Mouse (Mus musculus) midbrain, embryonic 16.5 days (tissue): Measurements from ENCODE around the gene Atmin. TPM values are rescaled to one million over a fixed set of nuclear protein-coding genes. Genes with fewer than 3 reads are reported as not detected.

Source experiments
- ATAC-seq: fragments of 200-750 bp; cut with Nextera tagmentation; 2 replicates; pipeline ENCODE4 v1.8.0; 2017; ENCODE audit warnings: moderate TSS enrichment
- H3K27ac ChIP-seq: fragments of 300-500 bp; sonication (generic); 2 replicates; pipeline ENCODE4 v1.5.1; 2014; ENCODE audit warnings: mild to moderate bottlenecking, low read length, mixed read lengths
- H3K27me3 ChIP-seq: fragments of 300-500 bp; sonication (generic); 2 replicates; pipeline ENCODE4 v1.6.1; 2014; ENCODE audit warnings: low read depth, low read length, mixed read lengths; ENCODE audit not compliant: control insufficient read depth, insufficient read depth
- H3K36me3 ChIP-seq: fragments of 300-500 bp; sonication (generic); 2 replicates; pipeline ENCODE4 v1.6.1; 2014; ENCODE audit warnings: mild to moderate bottlenecking, low read length, moderate library complexity, mixed read lengths; ENCODE audit not compliant: control insufficient read depth, insufficient read depth
- H3K4me1 ChIP-seq: fragments of 300-500 bp; sonication (generic); 2 replicates; pipeline ENCODE4 v1.6.1; 2014; ENCODE audit warnings: mild to moderate bottlenecking, low read length, mixed read lengths; ENCODE audit not compliant: control insufficient read depth, insufficient read depth
- H3K4me2 ChIP-seq: fragments of 300-500 bp; sonication (generic); 2 replicates; pipeline ENCODE4 v1.6.1; 2014; ENCODE audit warnings: mild to moderate bottlenecking, low read length, mixed read lengths
- H3K4me3 ChIP-seq: fragments of 300-500 bp; sonication (generic); 2 replicates; pipeline ENCODE4 v1.5.1; 2014; ENCODE audit warnings: low read depth, mild to moderate bottlenecking, low read length, moderate library complexity, mixed read lengths
- H3K9ac ChIP-seq: fragments of 300-500 bp; sonication (generic); 2 replicates; pipeline ENCODE4 v1.6.1; 2014; ENCODE audit warnings: low read depth, low read length, mixed read lengths
- H3K9me3 ChIP-seq: fragments of 300-500 bp; sonication (generic); replicated peaks from 2 replicates; pipeline ENCODE4 v1.6.1; 2014; ENCODE audit warnings: mild to moderate bottlenecking, low read length, mixed read lengths; ENCODE audit not compliant: control insufficient read depth, poor library complexity, severe bottlenecking
- WGBS: fragments of 180-500 bp; shearing (Covaris S2); extraction: QIAGEN DNeasy Blood & Tissue Kit; methylation state at CpG from one replicate; pipeline ENCODE4 v1.1.7; 2014; 5-methylcytosine and 5-hydroxymethylcytosine counted together
- polyA plus RNA-seq: library from polyadenylated mRNA; unstranded; fragments of >200 nt; fragmentation: Nextera tagmentation; extraction: Ambion mirVana; gene quantifications from 2 replicates; pipeline ENCODE4 v1.2.1, GENCODE M21; 2015

The Atmin gene
- 20.4 and 20.8 TPM in 2 replicates for polyA plus RNA-seq

DNA sequence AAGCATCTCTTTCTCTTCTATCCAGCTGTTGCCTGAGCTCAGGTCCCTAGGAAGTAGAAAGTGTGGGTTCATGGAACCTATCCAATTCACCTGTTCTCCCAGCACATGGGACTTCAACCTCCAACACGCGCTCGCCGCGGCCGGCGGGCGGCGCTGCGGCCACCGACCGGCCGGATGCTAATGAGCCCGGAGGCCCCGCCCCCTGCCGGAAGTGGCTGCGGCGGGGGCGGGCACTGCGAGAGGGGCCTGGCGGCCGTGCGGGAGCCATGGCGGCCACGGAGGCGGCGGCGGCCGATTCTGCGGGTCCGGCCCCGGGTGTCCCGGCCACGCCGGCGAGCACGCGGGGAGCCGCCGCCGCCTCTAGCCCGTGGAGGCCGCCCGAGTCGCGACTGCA is at the start of gene Atmin:
TSS of gene Atmin (plus strand) at position 233 of the 394 bp plus-strand sequence.
- Histone ChIP-seq H3K9ac (peak within 1 kb of the TSS; percentile 90), H3K4me1 (peaks cover 14% of the 10 kb centered on the region), H3K4me3 (peak within 1 kb of the TSS; percentile 69), H3K9me3 (no peaks in the 10 kb centered on the region), H3K27me3 (no peaks in the 10 kb centered on the region), H3K27ac (peak within 1 kb of the TSS; percentile 66), H3K36me3 (no peaks in the 10 kb centered on the region), H3K4me2 (peak within 1 kb of the TSS; percentile 81)
- WGBS = 0% methylated on average over 46 of the region's 46 CpGs
- ATAC-seq = peak; percentile 88

DNA sequence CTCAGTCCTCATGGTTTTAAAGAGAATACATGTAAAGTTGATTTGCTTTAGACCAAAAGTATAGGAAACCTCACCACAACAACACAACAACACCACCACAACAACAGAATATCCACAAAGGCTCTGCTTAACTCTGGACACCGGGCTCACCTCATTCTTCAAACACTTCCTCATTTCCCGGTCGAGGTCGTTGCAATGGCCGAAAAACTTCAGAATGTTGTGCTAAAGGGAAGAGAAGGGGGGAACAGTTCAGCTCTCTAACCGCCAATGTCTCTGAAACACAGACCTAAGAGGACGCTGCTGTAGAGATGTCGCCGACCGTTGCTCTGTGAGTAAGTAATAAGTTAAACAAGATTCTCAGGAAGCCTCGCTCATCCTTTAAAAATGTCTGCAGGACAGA is 49.3 kb upstream of the Atmin start:
- no peaks in the 10 kb centered on the region for H3K36me3 ChIP-seq
- 86% methylated on average over 11 of the region's 11 CpGs for WGBS
- 0 out of 2 replicates have a peak, but pooled peaks cover 2% of the 10 kb centered on the region for H3K9me3 ChIP-seq
- no peak overlapping the region for H3K9ac ChIP-seq
- H3K4me2 ChIP-seq = no peak overlapping the region
- H3K27ac ChIP-seq = no peak overlapping the region
- H3K4me1 ChIP-seq = no peaks in the 10 kb centered on the region
- no peak for ATAC-seq
- H3K4me3 ChIP-seq = no peak overlapping the region
- no peaks in the 10 kb centered on the region for H3K27me3 ChIP-seq

DNA sequence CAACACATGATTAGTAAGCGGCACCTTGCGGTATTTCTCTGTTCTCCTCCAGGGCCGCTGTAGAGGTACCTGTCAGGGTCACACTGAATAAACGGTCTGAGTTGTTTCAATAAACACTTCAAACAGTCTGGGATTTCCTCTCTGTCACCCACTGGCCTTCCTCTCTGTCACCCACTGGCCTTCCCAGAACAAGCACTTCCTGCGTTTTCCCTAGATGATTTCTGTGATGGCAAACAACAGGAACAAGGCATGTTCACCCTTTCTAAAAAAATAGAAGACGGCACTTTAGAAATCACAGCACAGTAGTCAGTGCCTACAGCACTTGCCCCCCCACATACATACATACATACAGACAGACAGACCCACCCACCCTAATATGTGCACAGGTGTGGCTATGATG is 47.7 kb upstream of the Atmin start:
- ATAC-seq = no peak
- 91% methylated on average over 6 of the region's 6 CpGs for WGBS
- H3K9ac ChIP-seq = no peak overlapping the region
- no peak overlapping the region for H3K27ac ChIP-seq
- H3K9me3 ChIP-seq = 0 out of 2 replicates have a peak, but pooled peaks cover 2% of the 10 kb centered on the region
- no peak overlapping the region for H3K4me3 ChIP-seq
- H3K4me1 ChIP-seq = no peaks in the 10 kb centered on the region
- H3K27me3 ChIP-seq = no peaks in the 10 kb centered on the region
- no peaks in the 10 kb centered on the region for H3K36me3 ChIP-seq
- no peak overlapping the region for H3K4me2 ChIP-seq

DNA sequence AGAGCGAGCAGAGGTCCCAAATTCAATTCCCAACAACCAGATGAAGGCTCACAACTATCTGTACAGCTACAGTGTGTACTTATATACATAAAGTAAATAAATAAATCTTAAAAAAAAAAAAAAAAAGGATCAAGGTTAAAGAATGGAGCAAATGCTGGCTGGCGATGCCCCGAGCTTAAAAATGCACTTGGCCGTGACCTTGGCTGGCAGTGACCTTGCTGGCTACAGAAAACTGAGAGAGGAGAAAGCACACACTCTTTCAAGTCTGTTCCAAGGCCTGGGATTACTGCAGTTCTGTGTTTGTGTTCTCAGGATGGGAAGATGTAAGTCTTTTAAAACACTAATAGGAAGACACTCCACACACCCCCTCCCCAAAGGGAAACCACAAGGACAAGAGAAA is 38.5 kb upstream of the Atmin start:
- Histone ChIP-seq H3K4me2 (no peak overlapping the region), H3K9ac (no peak overlapping the region), H3K4me1 (no peaks in the 10 kb centered on the region), H3K27ac (no peak overlapping the region), H3K27me3 (no peaks in the 10 kb centered on the region), H3K4me3 (no peak overlapping the region), H3K36me3 (no peaks in the 10 kb centered on the region), H3K9me3 (no peaks in the 10 kb centered on the region)
- 94% methylated on average over 4 of the region's 4 CpGs for WGBS
- no peak for ATAC-seq

DNA sequence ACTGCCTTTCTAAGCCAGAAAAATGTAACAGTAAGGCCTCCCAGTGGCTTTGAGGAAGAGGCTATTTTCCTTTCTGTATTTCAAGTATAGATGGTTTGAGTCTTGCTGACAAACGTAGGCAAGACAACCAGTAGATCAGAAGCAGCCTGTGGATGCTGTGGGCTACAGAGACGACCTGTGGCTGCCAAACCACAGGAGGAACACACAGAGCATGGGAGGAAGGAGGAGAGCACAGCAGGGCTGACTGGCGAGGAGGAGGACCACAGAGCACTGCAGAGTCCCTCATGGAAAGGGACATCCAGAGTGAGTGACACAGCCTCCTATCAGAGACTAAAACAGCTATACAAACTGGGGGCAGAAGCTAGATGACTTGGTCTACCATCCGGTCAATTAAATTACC is 37.9 kb upstream of the Atmin start:
- no peak overlapping the region for H3K4me3 ChIP-seq
- H3K4me2 ChIP-seq = no peak overlapping the region
- H3K27me3 ChIP-seq = no peaks in the 10 kb centered on the region
- 87% methylated on average over 4 of the region's 4 CpGs for WGBS
- H3K27ac ChIP-seq = no peak overlapping the region
- no peaks in the 10 kb centered on the region for H3K4me1 ChIP-seq
- H3K9ac ChIP-seq = no peak overlapping the region
- H3K36me3 ChIP-seq = no peaks in the 10 kb centered on the region
- no peak for ATAC-seq
- H3K9me3 ChIP-seq = no peaks in the 10 kb centered on the region

DNA sequence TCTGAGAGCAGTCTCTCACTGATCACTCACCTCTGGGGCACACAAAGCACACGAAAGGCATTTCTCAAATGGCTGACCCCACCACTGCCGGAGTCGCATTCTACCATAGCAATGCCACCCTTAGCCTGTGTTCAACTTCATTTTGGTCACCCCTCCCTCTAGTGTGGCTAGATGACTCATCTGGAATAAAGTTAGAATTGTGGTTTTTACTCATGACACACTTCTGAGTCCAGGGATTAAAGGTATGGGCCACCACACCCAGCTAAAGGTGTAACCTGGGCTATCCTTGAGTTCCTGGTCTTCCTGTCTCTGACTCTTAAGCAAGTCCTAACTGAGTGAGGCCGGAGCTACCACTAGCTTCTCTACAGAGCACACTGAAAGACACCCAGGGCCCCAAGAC is 37.4 kb upstream of the Atmin start:
- Histone ChIP-seq H3K4me3 (no peak overlapping the region), H3K36me3 (no peaks in the 10 kb centered on the region), H3K9me3 (no peaks in the 10 kb centered on the region), H3K27me3 (no peaks in the 10 kb centered on the region), H3K4me1 (no peaks in the 10 kb centered on the region), H3K4me2 (no peak overlapping the region), H3K9ac (no peak overlapping the region), H3K27ac (no peak overlapping the region)
- WGBS = 98% methylated on average over 4 of the region's 4 CpGs
- no peak for ATAC-seq

DNA sequence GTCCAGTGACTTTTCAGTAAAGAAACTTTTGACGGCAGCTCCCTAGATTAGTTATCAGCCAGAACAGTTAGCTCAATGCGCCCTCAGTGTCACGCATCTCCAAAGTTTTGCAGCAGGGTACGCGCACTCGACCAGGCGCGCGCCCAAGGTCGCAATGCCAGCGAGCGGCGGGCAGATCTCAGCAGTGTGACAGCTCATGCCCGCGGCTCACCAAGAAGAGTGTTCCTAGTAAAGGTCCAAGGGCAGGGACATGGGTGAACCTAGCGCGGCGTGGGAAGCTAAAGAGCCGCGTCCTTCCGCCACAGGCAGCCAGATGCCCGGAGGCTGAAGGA is 22.2 kb upstream of the Atmin start:
- H3K9me3 ChIP-seq = no peaks in the 10 kb centered on the region

DNA sequence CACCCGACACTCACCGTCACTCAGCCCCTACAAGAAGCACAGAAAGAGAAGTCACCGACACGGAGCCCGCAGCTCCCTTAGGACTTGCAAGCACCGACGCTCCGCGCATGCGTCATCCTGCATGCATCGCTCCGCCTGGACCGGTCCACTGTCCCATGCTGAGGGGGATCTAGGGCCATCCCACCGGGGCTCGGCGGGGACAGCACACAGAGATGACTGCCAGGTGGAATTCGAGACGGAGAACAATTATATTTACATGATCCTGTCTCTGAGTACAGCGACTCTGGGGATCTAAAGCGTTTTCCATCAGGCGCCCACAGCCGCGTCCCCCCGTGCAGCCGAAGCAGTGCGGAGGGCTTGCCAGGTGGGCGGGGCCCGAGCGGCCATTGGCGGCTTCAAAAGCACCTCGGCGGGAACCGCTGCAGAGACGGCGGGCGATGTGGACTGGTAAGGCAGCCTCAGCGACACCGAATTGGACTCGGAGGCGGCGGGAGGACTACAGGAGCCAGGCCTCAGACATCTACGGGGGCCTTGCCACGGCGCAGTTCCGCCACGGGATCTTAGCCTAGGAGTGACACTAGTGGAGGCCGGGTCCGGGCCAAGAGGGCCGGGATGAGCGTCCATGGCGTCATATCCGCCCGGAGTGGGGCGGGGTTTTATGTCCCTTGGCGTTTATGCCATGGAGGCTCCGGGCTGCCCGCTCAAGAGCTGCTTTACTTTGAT is 21.7 kb upstream of the Atmin start, which contains the start of the genes Cmc2 and Cenpn:
TSS of gene Cmc2 (minus strand) at position 119 of the 723 bp plus-strand sequence.
TSS of gene Cenpn (plus strand) at position 394 of the 723 bp plus-strand sequence.
- no peaks in the 10 kb centered on the region for H3K27me3 ChIP-seq
- H3K9me3 ChIP-seq = no peaks in the 10 kb centered on the region
- peaks cover 10% of the 10 kb centered on the region for H3K4me1 ChIP-seq
- peak within 1 kb of the TSS; percentile 81 for H3K27ac ChIP-seq
- H3K4me2 ChIP-seq = peak within 1 kb of the TSS; percentile 81
- H3K36me3 ChIP-seq = no peaks in the 10 kb centered on the region
- ATAC-seq = peak; percentile 97
- H3K4me3 ChIP-seq = peak within 1 kb of the TSS; percentile 86
- H3K9ac ChIP-seq = peak within 1 kb of the TSS; percentile 74
- WGBS = under 1% methylated on average over 55 of the region's 57 CpGs

More for the DNA sequence above, 22.2 kb upstream of the Atmin start:
- H3K27ac ChIP-seq = peak overlapping the region; percentile 81
- H3K4me1 ChIP-seq = peaks cover 10% of the 10 kb centered on the region
- H3K4me2 ChIP-seq = peak overlapping the region; percentile 81
- peak overlapping the region; percentile 74 for H3K9ac ChIP-seq
- peak; percentile 68 for ATAC-seq
- no peaks in the 10 kb centered on the region for H3K36me3 ChIP-seq
- H3K27me3 ChIP-seq = no peaks in the 10 kb centered on the region
- WGBS = 0% methylated on average over 22 of the region's 22 CpGs
- peak overlapping the region; percentile 86 for H3K4me3 ChIP-seq

DNA sequence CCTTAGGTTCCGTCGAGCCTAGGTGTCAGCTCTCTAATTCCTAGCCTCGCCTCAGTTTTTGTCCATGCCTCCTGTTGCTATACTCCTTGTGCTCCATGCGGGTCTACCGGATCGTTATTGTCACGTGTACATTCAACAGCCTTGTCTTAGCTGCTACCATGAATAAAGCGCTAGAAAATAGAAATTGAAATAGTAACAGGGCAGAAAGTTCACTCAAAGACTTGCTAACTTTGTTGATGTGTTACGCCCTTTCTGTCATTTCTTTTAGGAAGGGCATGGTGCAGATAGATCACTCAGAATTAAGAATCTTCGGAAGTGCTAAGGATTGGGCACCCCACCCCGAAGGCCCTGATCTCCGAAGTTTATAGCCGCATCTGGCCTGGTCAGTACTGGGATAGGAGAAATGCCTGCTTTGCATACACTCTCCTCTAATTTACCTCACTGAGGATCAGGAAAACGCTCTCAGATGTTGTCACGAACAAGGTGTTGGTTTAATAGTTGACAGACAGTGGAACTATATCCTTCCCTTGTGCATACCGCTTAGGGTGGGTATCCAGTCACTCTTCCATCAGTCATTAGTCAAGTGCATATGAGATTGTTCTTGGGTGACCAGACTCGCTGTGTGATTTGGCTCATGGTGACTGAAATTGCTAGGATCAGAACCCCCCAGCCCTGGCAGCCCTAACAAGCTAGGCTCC is 21.0 kb upstream of the Atmin start:
- WGBS = 33% methylated on average over 17 of the region's 17 CpGs
- Histone ChIP-seq H3K4me3 (peak overlapping the region; percentile 86), H3K36me3 (no peaks in the 10 kb centered on the region), H3K27ac (peak overlapping the region; percentile 81), H3K9me3 (no peaks in the 10 kb centered on the region), H3K4me2 (peak overlapping the region; percentile 81), H3K4me1 (peaks cover 10% of the 10 kb centered on the region), H3K27me3 (no peaks in the 10 kb centered on the region), H3K9ac (peak overlapping the region; percentile 74)
- 0 out of 2 replicates have a peak, but pooled peaks have one; percentile 20 for ATAC-seq
